Mouse (Mus musculus) embryonic facial prominence, embryonic 13.5 days (tissue): ENCODE results near the gene Nkain1. TPM values are rescaled to one million over a fixed set of nuclear protein-coding genes. Genes with fewer than 3 reads are reported as not detected.

Experiments used
- ATAC-seq: fragments of 200-750 bp; cut with Nextera tagmentation; 2 replicates; pipeline ENCODE4 v1.8.0; 2017; ENCODE audit warnings: low read depth; ENCODE audit not compliant: insufficient number of reproducible peaks, insufficient read depth, low FRiP score, low TSS enrichment
- H3K27ac ChIP-seq: fragments of 300-500 bp; sonication (generic); 2 replicates; pipeline ENCODE4 v1.5.1; 2015; ENCODE audit warnings: moderate library complexity, mild to moderate bottlenecking, inconsistent platforms
- H3K27me3 ChIP-seq: fragments of 300-500 bp; sonication (generic); 2 replicates; pipeline ENCODE4 v1.6.1; 2015; ENCODE audit warnings: mild to moderate bottlenecking, inconsistent platforms
- H3K36me3 ChIP-seq: fragments of 300-500 bp; sonication (generic); 2 replicates; pipeline ENCODE4 v1.6.1; 2015; ENCODE audit warnings: mild to moderate bottlenecking, inconsistent platforms
- H3K4me1 ChIP-seq: fragments of 300-500 bp; sonication (generic); 2 replicates; pipeline ENCODE4 v1.6.1; 2015; ENCODE audit warnings: inconsistent platforms
- H3K4me2 ChIP-seq: fragments of 300-500 bp; sonication (generic); 2 replicates; pipeline ENCODE4 v1.6.1; 2015; ENCODE audit warnings: moderate library complexity, mild to moderate bottlenecking, inconsistent platforms
- H3K4me3 ChIP-seq: fragments of 300-500 bp; sonication (generic); 2 replicates; pipeline ENCODE4 v1.5.1; 2015; ENCODE audit warnings: mild to moderate bottlenecking, inconsistent platforms
- H3K9ac ChIP-seq: fragments of 300-500 bp; sonication (generic); 2 replicates; pipeline ENCODE4 v1.6.1; 2015; ENCODE audit warnings: mild to moderate bottlenecking, inconsistent platforms
- H3K9me3 ChIP-seq: fragments of 300-500 bp; sonication (generic); 2 replicates; pipeline ENCODE4 v1.6.1; 2016; ENCODE audit warnings: inconsistent platforms
- WGBS: fragments of 180-500 bp; shearing (Covaris S2); methylation state at CpG from one replicate; pipeline ENCODE4 v1.1.7; 2015; ENCODE audit warnings: mixed read lengths; 5-methylcytosine and 5-hydroxymethylcytosine counted together
- polyA plus RNA-seq: library from polyadenylated mRNA; unstranded; fragments of >200 nt; fragmentation: Nextera tagmentation; extraction: Ambion mirVana; gene quantifications from 2 replicates; pipeline ENCODE4 v1.2.1, GENCODE M21; 2015

The Nkain1 gene
- polyA plus RNA-seq, 1 experiment from 2014 or later, result 2.7 TPM

- no peak for ATAC-seq
- Histone ChIP-seq H3K27ac (no peak overlapping the region), H3K4me2 (no peak overlapping the region), H3K36me3 (peaks cover 8% of the 10 kb centered on the region), H3K9me3 (no peaks in the 10 kb centered on the region), H3K9ac (no peak overlapping the region), H3K27me3 (no peaks in the 10 kb centered on the region), H3K4me1 (peaks cover 5% of the 10 kb centered on the region; the same call in 1 of the 2 replicates), H3K4me3 (no peak overlapping the region)
- 81% methylated on average over 1 of the region's 1 CpGs for WGBS
These were observed 46.2 kb downstream of the Nkain1 start for GRCm38 (mm10) chr4:130527804-130528203.

DNA sequence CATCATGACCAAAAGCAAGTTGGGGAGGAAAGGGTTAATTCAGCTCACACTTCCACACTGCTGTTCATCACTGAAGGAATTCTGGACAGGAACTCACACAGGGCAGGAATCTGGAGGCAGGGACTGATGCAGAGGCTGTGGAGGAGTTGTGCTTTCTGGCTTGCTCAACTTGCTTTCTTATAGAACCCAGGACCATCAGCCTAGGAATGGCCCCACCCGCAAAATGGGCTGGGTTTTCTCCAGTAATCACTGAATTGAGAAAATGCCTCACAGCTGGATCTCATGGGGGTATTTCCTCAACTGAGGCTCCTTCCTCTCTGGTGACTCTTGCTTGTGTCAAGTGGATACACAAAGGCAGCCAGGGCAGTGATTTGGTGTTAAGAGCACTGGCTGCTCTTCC lies 48.9 kb downstream of the Nkain1 start:
- WGBS, result 68% methylated on average over 1 of the region's 1 CpGs
- no peak for ATAC-seq
- no peaks in the 10 kb centered on the region for H3K9me3 ChIP-seq

GRCm38 (mm10) chr4:130521466-130521865 lies 52.5 kb downstream of the Nkain1 start:
- Histone ChIP-seq H3K4me2 (no peak overlapping the region), H3K9ac (no peak overlapping the region), H3K27me3 (no peaks in the 10 kb centered on the region), H3K27ac (no peak overlapping the region), H3K36me3 (no peaks in the 10 kb centered on the region), H3K9me3 (no peaks in the 10 kb centered on the region), H3K4me3 (no peak overlapping the region), H3K4me1 (peaks cover 10% of the 10 kb centered on the region; the same call in 1 of the 2 replicates)
- no peak for ATAC-seq
- 94% methylated on average over 6 of the region's 6 CpGs for WGBS

More for the DNA sequence above, 48.9 kb downstream of the Nkain1 start:
- H3K4me2 ChIP-seq, result no peak overlapping the region
- 0 out of 2 replicates have a peak, but pooled peaks cover under 1% of the 10 kb centered on the region for H3K36me3 ChIP-seq
- no peaks in the 10 kb centered on the region for H3K27me3 ChIP-seq
- H3K27ac ChIP-seq, result no peak overlapping the region
- H3K9ac ChIP-seq, result no peak overlapping the region
- 0 out of 2 replicates have a peak, but pooled peaks cover 6% of the 10 kb centered on the region for H3K4me1 ChIP-seq
- H3K4me3 ChIP-seq, result no peak overlapping the region

DNA sequence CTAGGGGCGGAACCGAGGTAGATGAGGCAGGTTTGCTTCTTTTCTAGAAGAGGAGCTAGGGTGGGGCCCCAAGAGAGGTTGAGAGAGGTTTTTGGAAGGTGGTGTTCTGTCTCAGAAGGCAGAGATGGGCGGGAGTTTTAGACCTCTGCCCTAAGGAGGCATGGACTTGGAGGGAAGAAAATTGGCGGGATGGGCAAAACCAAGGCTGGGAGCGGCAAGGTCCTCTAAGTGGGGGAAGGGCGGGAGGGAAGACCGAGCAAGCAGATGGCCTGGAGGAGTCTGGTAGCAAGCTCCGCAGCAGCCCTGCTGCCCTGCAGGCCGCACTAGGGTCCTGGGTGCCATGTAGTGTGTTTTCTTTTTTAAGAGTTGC lies 53.5 kb downstream of the Nkain1 start:
- peak overlapping the region; percentile 65 for H3K4me3 ChIP-seq
- under 1% methylated on average over 9 of the region's 9 CpGs for WGBS

GRCm38 (mm10) chr4:130519567-130520481 lies 54.1 kb downstream of the Nkain1 start:
- Histone ChIP-seq H3K27ac (peak overlapping the region; percentile 91), H3K4me1 (peaks cover 10% of the 10 kb centered on the region; the same call in 1 of the 2 replicates), H3K4me3 (peak overlapping the region; percentile 65), H3K36me3 (no peaks in the 10 kb centered on the region), H3K27me3 (no peaks in the 10 kb centered on the region), H3K9me3 (no peaks in the 10 kb centered on the region), H3K4me2 (peak overlapping the region; percentile 78), H3K9ac (peak overlapping the region; percentile 89)
- WGBS, result under 1% methylated on average over 40 of the region's 40 CpGs
- peak; percentile 97 for ATAC-seq

More for the DNA sequence above, 53.5 kb downstream of the Nkain1 start:
- peak overlapping the region; percentile 78 for H3K4me2 ChIP-seq
- H3K27me3 ChIP-seq, result no peaks in the 10 kb centered on the region
- H3K9me3 ChIP-seq, result no peaks in the 10 kb centered on the region
- peaks cover 10% of the 10 kb centered on the region; the same call in 1 of the 2 replicates for H3K4me1 ChIP-seq
- H3K36me3 ChIP-seq, result no peaks in the 10 kb centered on the region
- peak overlapping the region; percentile 36; the same call in 1 of the 2 replicates for H3K9ac ChIP-seq
- peak overlapping the region; percentile 22; the same call in 1 of the 2 replicates for H3K27ac ChIP-seq
- ATAC-seq, result peak; percentile 35; the same call in 1 of the 2 replicates

DNA sequence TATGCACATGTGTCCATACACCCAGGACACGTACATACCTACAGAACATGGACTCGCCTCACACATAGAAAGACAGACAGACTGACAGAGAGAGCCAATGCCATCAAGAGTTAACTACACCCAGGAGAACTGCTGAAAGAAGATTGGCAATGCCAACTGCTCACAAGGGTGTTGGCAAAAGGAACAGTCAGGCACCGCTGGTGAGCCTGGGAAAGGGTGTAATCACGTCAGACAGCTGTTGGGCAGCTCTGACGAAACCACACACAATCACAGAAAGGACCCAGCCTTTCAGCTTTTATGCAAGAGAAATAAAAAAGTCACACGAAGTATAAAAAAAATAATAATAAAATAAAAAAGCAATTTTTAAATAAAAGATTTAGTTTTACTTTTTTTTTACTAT lies 57.5 kb downstream of the Nkain1 start:
- no peaks in the 10 kb centered on the region for H3K27me3 ChIP-seq
- WGBS, result 85% methylated on average over 6 of the region's 6 CpGs
- H3K4me1 ChIP-seq, result peaks cover 10% of the 10 kb centered on the region; the same call in 1 of the 2 replicates
- ATAC-seq, result no peak
- H3K27ac ChIP-seq, result no peak overlapping the region
- H3K36me3 ChIP-seq, result no peaks in the 10 kb centered on the region
- no peaks in the 10 kb centered on the region for H3K9me3 ChIP-seq
- H3K4me2 ChIP-seq, result no peak overlapping the region
- H3K4me3 ChIP-seq, result no peak overlapping the region
- no peak overlapping the region for H3K9ac ChIP-seq

Other genes with a start within 250 kb of the Nkain1 start
- 82.4 and 92.5 TPM in 2 replicates for gene Zcchc17, start 214.2 kb downstream of the Nkain1 start, polyA plus RNA-seq
- 152 and 176 TPM in 2 replicates for gene Snrnp40, start 214.0 kb downstream of the Nkain1 start, polyA plus RNA-seq
- gene Pum1, start 89.1 kb upstream of the Nkain1 start, polyA plus RNA-seq, result 103 and 108 TPM in 2 replicates
- 32.7 and 34.6 TPM in 2 replicates for gene Sdc3, start 218.4 kb upstream of the Nkain1 start, polyA plus RNA-seq